Mouse (Mus musculus) limb, embryonic 14.5 days (tissue): ENCODE measurements around the gene Mdc1. TPM values are rescaled to one million over a fixed set of nuclear protein-coding genes. Genes with fewer than 3 reads are reported as not detected.

Source experiments
- ATAC-seq: fragments of 200-750 bp; cut with Nextera tagmentation; 2 replicates; pipeline ENCODE4 v1.8.0; 2017; ENCODE audit warnings: low read depth, moderate number of reproducible peaks, moderate TSS enrichment; ENCODE audit not compliant: low FRiP score
- DNase-seq: peaks from one replicate; pipeline ENCODE4 v3.0.0-alpha.2; 2015; ENCODE audit warnings: low spot score
- H3K27ac ChIP-seq: fragments of 300-500 bp; sonication (generic); replicated peaks from 2 replicates; pipeline ENCODE4 v1.5.1; 2014; ENCODE audit warnings: low read depth, mild to moderate bottlenecking, low read length, moderate library complexity, mixed read lengths
- H3K27me3 ChIP-seq: fragments of 300-500 bp; sonication (generic); 2 replicates; pipeline ENCODE4 v1.6.1; 2014; ENCODE audit warnings: low read length, mixed read lengths; ENCODE audit not compliant: control insufficient read depth, insufficient read depth
- H3K36me3 ChIP-seq: fragments of 300-500 bp; sonication (generic); 2 replicates; pipeline ENCODE4 v1.6.1; 2014; ENCODE audit warnings: mild to moderate bottlenecking, low read length, moderate library complexity, mixed read lengths; ENCODE audit not compliant: control insufficient read depth, insufficient read depth
- H3K4me1 ChIP-seq: fragments of 300-500 bp; sonication (generic); 2 replicates; pipeline ENCODE4 v1.6.1; 2014; ENCODE audit warnings: antibody characterized with exemption, low read length, mixed read lengths; ENCODE audit not compliant: control insufficient read depth, insufficient read depth
- H3K4me2 ChIP-seq: fragments of 300-500 bp; sonication (generic); replicated peaks from 2 replicates; pipeline ENCODE4 v1.6.1; 2014; ENCODE audit warnings: low read depth, mild to moderate bottlenecking, low read length, moderate library complexity; ENCODE audit not compliant: severe bottlenecking
- H3K4me3 ChIP-seq: fragments of 300-500 bp; sonication (generic); replicated peaks from 2 replicates; pipeline ENCODE4 v1.5.1; 2014; ENCODE audit warnings: low read length
- H3K9ac ChIP-seq: fragments of 300-500 bp; sonication (generic); 2 replicates; pipeline ENCODE4 v1.6.1; 2014; ENCODE audit warnings: mild to moderate bottlenecking, low read depth, low read length, moderate library complexity; ENCODE audit not compliant: severe bottlenecking
- H3K9me3 ChIP-seq: fragments of 300-500 bp; sonication (generic); 2 replicates; pipeline ENCODE4 v1.6.1; 2016; ENCODE audit warnings: low read length; ENCODE audit not compliant: control insufficient read depth
- POLR2A ChIP-seq: fragments of 200-500 bp; IDR thresholded peaks from 2 replicates; pipeline ENCODE4 v1.8.0; 2012; ENCODE audit warnings: inconsistent platforms, mild to moderate bottlenecking, moderate library complexity, borderline replicate concordance; ENCODE audit not compliant: insufficient read depth, insufficient read length; ENCODE audit errors: extremely low read depth
- whole genome bisulfite sequencing: fragments of 180-500 bp; shearing (Covaris S2); extraction: QIAGEN DNeasy Blood & Tissue Kit; methylation state at CpG from one replicate; pipeline ENCODE4 v1.1.7; 2014; 5-methylcytosine and 5-hydroxymethylcytosine counted together
- polyA plus RNA-seq, 2 experiments: library from polyadenylated mRNA; depleted of rRNA in 1 of 2; stranded (reverse) in 1 of 2; unstranded in 1 of 2; fragments of >200 nt; fragmentation: Nextera tagmentation in 1 of 2; extraction: Ambion mirVana in 1 of 2; gene quantifications; 2 replicates each; pipeline versions ENCODE4 v1.2.1 to v1.2.3; 2012 to 2014

Mdc1 gene
- polyA plus RNA-seq, 2 experiments, result 12.2 to 28.8 TPM

GRCm38 (mm10) chr17:35822964-35823937, 18.1 kb upstream of the Mdc1 start, which contains the start of gene Flot1:
Gene Flot1, plus strand, starts transcription at chr17:35823230.
- Histone ChIP-seq H3K4me1 (peaks cover 18% of the 10 kb centered on the region; the same call in 1 of the 2 replicates), H3K9me3 (no peaks in the 10 kb centered on the region), H3K36me3 (peaks cover 23% of the 10 kb centered on the region), H3K9ac (peak within 1 kb of the TSS; percentile 69), H3K27ac (peak within 1 kb of the TSS; percentile 84), H3K4me2 (peak within 1 kb of the TSS; percentile 97), H3K4me3 (peak within 1 kb of the TSS; percentile 65), H3K27me3 (no peaks in the 10 kb centered on the region)
- ATAC-seq (peak; percentile 87), DNase-seq (peak; percentile 91)
- peak; percentile 28; the same call in 1 of the 2 replicates for TF ChIP-seq POLR2A
- under 1% methylated on average over 32 of the region's 47 CpGs for WGBS

DNA sequence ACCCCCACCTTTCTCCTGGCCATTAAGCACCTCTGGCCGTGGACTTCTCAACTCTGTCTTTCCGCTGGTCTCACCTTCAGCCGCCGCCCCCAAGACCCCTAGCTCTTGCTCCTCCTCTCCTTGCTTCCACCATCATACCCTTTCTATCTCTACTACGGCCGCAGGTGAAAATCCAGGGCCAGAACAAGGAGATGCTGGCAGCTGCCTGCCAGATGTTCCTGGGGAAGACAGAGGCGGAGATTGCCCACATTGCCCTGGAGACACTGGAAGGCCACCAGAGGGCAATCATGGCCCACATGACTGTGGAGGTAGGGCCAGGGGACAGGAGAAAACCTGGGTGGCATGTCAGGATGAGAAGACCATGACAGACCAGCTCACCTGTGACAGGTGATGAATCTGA, 16.9 kb upstream of the Mdc1 start:
- Histone ChIP-seq H3K4me3 (peak overlapping the region; percentile 65; the same call in 1 of the 2 replicates), H3K9ac (no peak overlapping the region), H3K36me3 (peaks cover 23% of the 10 kb centered on the region), H3K27me3 (no peaks in the 10 kb centered on the region), H3K4me1 (peaks cover 18% of the 10 kb centered on the region; the same call in 1 of the 2 replicates), H3K4me2 (peak overlapping the region; percentile 97; the same call in 1 of the 2 replicates), H3K9me3 (no peaks in the 10 kb centered on the region), H3K27ac (no peak overlapping the region)
- WGBS, result 44% methylated on average over 7 of the region's 7 CpGs
- TF ChIP-seq POLR2A, result no peak
- no peak for ATAC-seq
- DNase-seq, result no peak

DNA sequence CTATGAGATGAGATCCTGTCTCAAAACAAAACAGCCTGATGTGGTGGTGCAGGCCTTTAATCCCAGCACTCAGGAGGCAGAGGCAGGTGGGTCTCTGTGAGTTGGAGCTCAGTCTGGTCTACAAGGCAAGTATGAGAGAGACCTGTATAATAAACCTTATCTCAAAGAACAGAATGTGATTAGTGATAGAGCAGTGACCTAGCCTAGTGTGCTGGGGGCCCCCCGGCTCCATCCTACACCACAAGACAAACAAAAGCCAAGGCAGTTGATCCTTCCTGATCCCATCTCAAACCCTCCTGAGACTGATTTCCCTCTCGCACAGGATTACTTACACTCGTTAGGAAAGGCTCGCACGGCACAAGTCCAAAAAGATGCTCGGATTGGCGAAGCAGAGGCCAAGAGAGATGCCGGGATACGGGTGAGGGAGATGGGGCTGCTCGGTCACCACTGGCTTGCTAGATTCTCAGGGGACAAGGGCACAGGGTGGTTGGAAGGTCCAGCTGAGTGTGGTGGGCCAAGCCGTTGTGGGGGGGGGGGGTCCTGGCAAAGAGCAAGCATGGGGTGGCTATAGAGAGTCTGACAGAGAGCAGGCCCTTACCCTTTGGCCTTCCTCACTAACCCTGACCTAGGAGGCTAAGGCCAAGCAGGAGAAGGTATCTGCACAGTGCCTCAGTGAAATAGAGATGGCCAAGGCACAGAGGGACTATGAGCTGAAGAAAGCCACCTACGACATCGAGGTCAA, 16.0 kb upstream of the Mdc1 start:
- no peak for TF ChIP-seq POLR2A
- no peak overlapping the region for H3K4me3 ChIP-seq
- peaks cover 21% of the 10 kb centered on the region; the same call in 1 of the 2 replicates for H3K4me1 ChIP-seq
- no peak overlapping the region for H3K27ac ChIP-seq
- no peak for DNase-seq
- 93% methylated on average over 13 of the region's 13 CpGs for WGBS
- H3K9me3 ChIP-seq, result no peaks in the 10 kb centered on the region
- no peak overlapping the region for H3K4me2 ChIP-seq
- peaks cover 23% of the 10 kb centered on the region for H3K36me3 ChIP-seq
- no peak for ATAC-seq
- H3K27me3 ChIP-seq, result no peaks in the 10 kb centered on the region
- H3K9ac ChIP-seq, result no peak overlapping the region

DNA sequence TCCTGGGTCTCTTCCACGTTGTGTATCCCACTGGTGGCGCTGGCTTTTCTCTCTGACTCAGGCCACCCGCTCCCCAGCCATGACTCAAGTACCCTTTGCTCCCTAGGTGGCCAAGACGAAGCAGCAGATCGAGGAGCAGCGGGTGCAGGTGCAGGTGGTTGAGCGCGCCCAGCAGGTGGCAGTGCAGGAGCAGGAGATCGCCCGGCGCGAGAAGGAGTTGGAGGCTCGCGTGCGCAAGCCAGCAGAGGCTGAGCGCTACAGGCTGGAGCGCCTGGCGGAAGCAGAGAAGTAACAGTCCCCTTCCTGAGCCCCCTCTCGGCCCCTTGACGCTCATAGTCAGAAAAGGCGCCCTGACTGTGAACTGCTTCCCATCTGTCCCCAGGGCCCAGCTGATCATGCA, 11.6 kb upstream of the Mdc1 start:
- DNase-seq (peak; percentile 88), ATAC-seq (peak; percentile 70)
- TF ChIP-seq POLR2A, result no peak
- Histone ChIP-seq H3K9ac (no peak overlapping the region; the same call in 1 of the 2 replicates), H3K4me1 (peaks cover 12% of the 10 kb centered on the region), H3K27me3 (no peaks in the 10 kb centered on the region), H3K36me3 (peaks cover 64% of the 10 kb centered on the region), H3K4me3 (peak overlapping the region; percentile 10; the same call in 1 of the 2 replicates), H3K27ac (no peak overlapping the region), H3K9me3 (no peaks in the 10 kb centered on the region), H3K4me2 (0 out of 2 replicates have a peak overlapping the region, but pooled peaks have one; percentile 27)
- WGBS, result 1% methylated on average over 21 of the region's 21 CpGs
